Mouse (Mus musculus) effector memory CD4-positive, alpha-beta T cell, adult 7 months (primary cell): ENCODE results near the gene Pak1. TPM values are rescaled to one million over a fixed set of nuclear protein-coding genes. Genes with fewer than 3 reads are reported as not detected.

Experiments
- polyA plus RNA-seq: library from polyadenylated mRNA; unstranded; fragments of 100-300 nt; shearing (Covaris generic); gene quantifications from one replicate; pipeline ENCODE4 v1.2.1, GENCODE M21; 2017

Gene Pak1
- polyA plus RNA-seq: 3.5 TPM

DNA sequence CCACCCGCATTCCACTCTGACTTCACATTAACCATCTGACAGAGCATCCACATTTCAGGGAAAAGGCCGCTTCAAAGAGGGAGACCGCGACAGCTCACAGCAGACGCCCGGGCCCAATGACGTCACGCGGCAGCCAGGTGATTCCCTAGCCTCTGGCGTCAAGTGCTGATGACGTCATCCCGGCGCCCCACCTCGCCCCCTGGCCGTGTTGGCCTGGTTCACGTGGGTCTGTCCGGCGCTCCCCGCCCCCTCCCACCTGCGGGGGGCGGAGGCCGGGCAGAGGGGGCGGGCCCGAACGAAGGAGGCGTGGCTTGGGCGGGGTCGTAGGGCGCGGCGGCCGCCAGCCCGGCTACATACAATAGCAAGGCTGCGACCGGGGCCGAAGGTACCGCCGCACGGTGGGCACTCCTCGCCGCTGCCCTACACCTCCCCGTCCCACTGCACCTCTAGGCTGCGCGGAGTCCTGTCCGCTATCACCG is at the start of gene Pak1:
Gene Pak1 (plus strand): TSS at position 352 of the 479 bp plus-strand sequence.

GRCm38 (mm10) chr7:97919742-97920141 is 131.4 kb downstream of the Pak1 start, which contains the start of gene Gdpd4:
Gene Gdpd4, plus strand, starts transcription at chr7:97919955.

Other genes starting within 250 kb of the Pak1 start
- 15.2 TPM for gene Aamdc, start 209.0 kb upstream of the Pak1 start, polyA plus RNA-seq
- 44.6 TPM for gene Rsf1, start 208.7 kb upstream of the Pak1 start, polyA plus RNA-seq
- gene Clns1a, start 91.9 kb upstream of the Pak1 start, polyA plus RNA-seq: 67.9 TPM
- 0.28 TPM for gene Aqp11, start 50.3 kb upstream of the Pak1 start, polyA plus RNA-seq
- gene Gdpd4, start 131.4 kb downstream of the Pak1 start, polyA plus RNA-seq: not detected